Mouse (Mus musculus) central nervous system, embryonic 14 days (tissue): ENCODE results near the gene Rgs10. TPM values are rescaled to one million over a fixed set of nuclear protein-coding genes. Genes with fewer than 3 reads are reported as not detected.

ENCODE experiments used
- polyA plus RNA-seq: library from polyadenylated mRNA; depleted of rRNA; stranded (reverse); fragments of >200 nt; gene quantifications from 2 replicates; pipeline ENCODE4 v1.2.3, GENCODE M21; 2012; rRNA removed

Gene Rgs10
- polyA plus RNA-seq = 29.2 and 31.3 TPM in 2 replicates

DNA sequence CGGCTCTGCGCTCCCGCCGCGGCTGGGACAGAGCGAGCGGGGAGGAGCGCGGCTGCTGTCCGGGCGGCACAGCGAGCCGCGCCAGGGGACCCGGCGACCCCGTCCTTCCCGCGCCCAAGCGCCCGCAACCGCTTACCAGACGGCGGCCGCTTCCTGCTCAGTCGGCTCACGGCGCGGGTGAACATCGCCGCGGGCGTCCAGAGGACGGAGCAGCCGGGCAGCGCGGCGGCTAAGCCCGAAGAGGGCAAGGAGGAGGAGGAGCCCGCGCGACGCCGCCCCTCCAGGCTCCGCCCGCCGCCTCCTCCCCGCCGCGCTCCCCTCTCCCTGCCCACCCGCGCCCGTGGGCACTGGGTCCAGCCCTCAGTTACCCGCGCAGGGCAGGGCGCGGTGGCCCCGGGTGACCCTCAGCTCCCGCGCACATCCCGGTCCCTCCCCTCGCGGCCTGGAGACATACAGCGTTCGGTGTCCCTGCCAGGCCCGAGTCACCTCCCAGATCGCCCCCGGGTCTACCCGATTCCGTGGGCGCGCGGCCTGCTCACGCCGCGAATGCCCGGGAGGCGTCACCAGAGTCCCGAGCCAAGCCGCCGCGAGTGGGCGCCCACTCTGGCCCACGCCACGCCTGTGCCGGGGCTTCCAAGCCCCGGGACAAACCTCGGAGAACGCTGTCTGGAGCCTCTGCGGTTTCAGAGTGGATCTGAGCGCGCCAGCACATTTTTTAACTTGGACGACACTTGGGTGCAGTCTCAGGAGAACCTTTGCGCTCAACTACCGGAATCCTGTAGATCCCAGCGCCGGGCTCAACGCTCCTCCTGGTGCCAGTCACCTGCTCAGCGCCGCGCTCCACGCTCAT, at the start of gene Rgs10:
Gene Rgs10 (minus strand): TSS at position 829 of the 850 bp plus-strand sequence.

GRCm38 (mm10) chr7:128461285-128462215, 43.0 kb upstream of the Rgs10 start, which contains the start of gene Tial1:
Gene Tial1, minus strand, starts transcription at chr7:128461717.

Other genes with a start within 250 kb of the Rgs10 start
- 0.09 and 10.5 TPM in 2 replicates for gene Cox6a2, start 212.4 kb downstream of the Rgs10 start, polyA plus RNA-seq
- gene Armc5, start 181.4 kb downstream of the Rgs10 start, polyA plus RNA-seq = 12.8 and 15.7 TPM in 2 replicates
- gene 9130023H24Rik, start 180.7 kb downstream of the Rgs10 start, polyA plus RNA-seq = 3.0 and 3.6 TPM in 2 replicates
- 13.1 and 23.1 TPM in 2 replicates for gene Tgfb1i1, start 171.9 kb downstream of the Rgs10 start, polyA plus RNA-seq
- 0.04 and 0.06 TPM in 2 replicates for gene Slc5a2, start 153.1 kb downstream of the Rgs10 start, polyA plus RNA-seq
- 25.4 and 34.0 TPM in 2 replicates for gene BC017158, start 120.6 kb downstream of the Rgs10 start, polyA plus RNA-seq
- gene Tial1, start 43.0 kb upstream of the Rgs10 start, polyA plus RNA-seq = 182 and 193 TPM in 2 replicates
- gene Bag3, start 104.9 kb upstream of the Rgs10 start, polyA plus RNA-seq = 3.1 and 7.2 TPM in 2 replicates
- gene Inpp5f, start 192.6 kb upstream of the Rgs10 start, polyA plus RNA-seq = 128 and 141 TPM in 2 replicates